Mouse (Mus musculus) ES-Bruce4 (cell line): ENCODE results near the gene Sla2.

Experiments used
- CTCF ChIP-seq: IDR thresholded peaks from one replicate; pipeline ENCODE4 v1.8.1; 2011; ENCODE audit warnings: low read depth, low read length
- EP300 ChIP-seq: IDR thresholded peaks from 2 replicates; pipeline ENCODE4 v1.6.1; 2011; ENCODE audit warnings: low read depth, low read length; ENCODE audit not compliant: insufficient read depth
- POLR2A ChIP-seq: IDR thresholded peaks from one replicate; pipeline ENCODE4 v1.8.1; 2011; ENCODE audit warnings: low read length; ENCODE audit not compliant: insufficient read depth

DNA sequence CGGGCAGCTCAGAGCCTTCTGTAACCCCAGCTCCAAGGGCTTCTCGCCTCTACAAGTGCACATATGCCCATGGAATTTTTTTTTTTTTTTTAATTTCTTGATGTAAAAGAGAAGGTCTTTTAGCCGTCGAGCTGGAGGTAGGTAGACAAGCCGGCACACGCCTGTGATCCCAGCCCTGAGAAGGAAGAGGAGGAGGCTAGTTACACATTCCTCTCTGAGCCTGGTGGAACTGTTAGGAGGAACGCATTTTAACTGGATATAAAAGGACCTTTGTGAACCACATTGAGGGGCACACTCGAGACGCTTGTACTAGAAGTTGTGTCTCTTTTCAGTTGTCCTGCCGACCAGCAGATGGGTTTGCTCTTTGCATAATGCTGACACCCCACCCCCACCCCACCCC lies 42.3 kb downstream of the Sla2 start:
- TF ChIP-seq CTCF (no peak), POLR2A (no peak), EP300 (no peak)
